Mouse (Mus musculus): ENCODE results near the gene Kif13a.

- TF ChIP-seq CTCF (IDR thresholded peaks at IDR 0.05; ENCODE audit: borderline replicate concordance, extremely low read depth, insufficient read depth, insufficient read length) (no peak), POLR2A (IDR thresholded peaks at IDR 0.05; ENCODE audit: borderline replicate concordance, extremely low read depth, insufficient read depth, insufficient read length, poor library complexity, severe bottlenecking) (no peak)
These were observed 142.8 kb downstream of the Kif13a start for GRCm38 (mm10) chr13:46786836-46787235.
